Mouse (Mus musculus): ENCODE measurements at regions not wholly inside any gene's neighbourhood (a gene's known extent, or its start where the extent isn't known, plus 50 kb on each side); places are given as distances from the start of the nearest gene placed in this dataset.

GRCm38 (mm10) chr19:20217389-20217788 lies 173.4 kb downstream of the Anxa1 start:
- DNase-seq (ENCODE audit: low spot score) = no peak

DNA sequence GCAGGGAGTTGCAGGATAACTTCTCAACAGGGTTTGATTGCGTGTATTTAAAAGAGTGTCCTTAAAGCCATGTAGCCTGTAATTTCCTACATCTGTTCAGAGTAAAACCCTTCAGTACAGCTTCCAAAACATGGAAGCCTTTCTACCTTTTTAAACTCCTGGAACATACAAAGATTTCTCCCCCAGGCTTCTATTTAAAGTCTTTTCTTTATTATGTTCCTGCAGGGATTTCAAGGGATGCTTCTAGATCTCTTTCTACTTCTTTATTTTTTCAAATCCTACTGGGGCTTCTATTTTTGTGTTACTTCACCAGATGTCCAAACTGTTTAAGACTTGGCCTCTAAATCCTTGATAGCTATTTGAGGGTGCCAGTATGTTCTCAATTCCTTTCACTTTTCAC lies 196.2 kb downstream of the Anxa1 start:
- H3K4me3 ChIP-seq (replicated peaks; ENCODE audit: low read length) = no peak overlapping the region
- no peak for TF ChIP-seq POLR2A (IDR thresholded peaks at IDR 0.05; ENCODE audit: borderline replicate concordance, extremely low read depth, insufficient read depth, insufficient read length)
- 54% methylated on average over 1 of the region's 1 CpGs for WGBS
- H3K36me3 ChIP-seq (ENCODE audit: control insufficient read depth, insufficient read depth, low read length) = no peaks in the 10 kb centered on the region
- H3K9me3 ChIP-seq (ENCODE audit: control insufficient read depth, low read length) = no peaks in the 10 kb centered on the region
- H3K9ac ChIP-seq (ENCODE audit: low read depth, low read length, severe bottlenecking) = no peak overlapping the region
- DNase-seq (ENCODE audit: low spot score) (no peak), ATAC-seq (ENCODE audit: low FRiP score, low read depth) (no peak)
- H3K4me1 ChIP-seq (ENCODE audit: control insufficient read depth, insufficient read depth, low read length) = no peaks in the 10 kb centered on the region
- no peak overlapping the region for H3K27ac ChIP-seq (replicated peaks; ENCODE audit: low read depth, low read length)
- no peaks in the 10 kb centered on the region for H3K27me3 ChIP-seq (ENCODE audit: control insufficient read depth, insufficient read depth, low read length)
- H3K4me2 ChIP-seq (replicated peaks; ENCODE audit: low read depth, low read length, severe bottlenecking) = no peak overlapping the region

More at GRCm38 (mm10) chr19:20217389-20217788, 173.4 kb downstream of the Anxa1 start:
- H3K27ac ChIP-seq (replicated peaks; ENCODE audit: low read depth, low read length) = no peak overlapping the region
- H3K9ac ChIP-seq (ENCODE audit: low read depth, low read length, severe bottlenecking) = no peak overlapping the region
- no peaks in the 10 kb centered on the region for H3K9me3 ChIP-seq (ENCODE audit: control insufficient read depth, low read length)
- H3K4me2 ChIP-seq (replicated peaks; ENCODE audit: low read depth, low read length, severe bottlenecking) = no peak overlapping the region
- no peaks in the 10 kb centered on the region for H3K4me1 ChIP-seq (ENCODE audit: control insufficient read depth, insufficient read depth, low read length)
- no peak overlapping the region for H3K4me3 ChIP-seq (replicated peaks; ENCODE audit: low read length)
- TF ChIP-seq POLR2A (IDR thresholded peaks at IDR 0.05; ENCODE audit: borderline replicate concordance, extremely low read depth, insufficient read depth, insufficient read length) = no peak
- ATAC-seq (ENCODE audit: low FRiP score, low read depth) = no peak
- no peaks in the 10 kb centered on the region for H3K36me3 ChIP-seq (ENCODE audit: control insufficient read depth, insufficient read depth, low read length)
- H3K27me3 ChIP-seq (ENCODE audit: control insufficient read depth, insufficient read depth, low read length) = no peaks in the 10 kb centered on the region

DNA sequence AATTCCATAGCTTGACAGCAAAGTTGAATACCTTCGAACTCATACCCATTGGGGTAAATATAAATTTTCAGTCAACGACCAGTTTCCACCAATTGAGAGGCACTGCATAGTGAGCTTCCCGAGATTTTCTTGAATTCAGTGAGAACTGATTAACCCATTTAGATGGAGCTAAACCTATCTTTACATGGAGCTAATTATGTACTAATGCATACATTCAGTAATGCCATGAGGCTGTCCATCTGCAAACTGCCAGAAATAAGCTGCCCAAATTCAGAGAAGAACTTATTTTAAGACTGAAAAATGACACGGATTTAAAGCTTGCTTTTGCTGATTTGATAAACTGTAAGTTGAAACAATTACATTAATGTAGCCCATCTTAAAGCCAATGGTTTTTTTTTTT lies 208.9 kb downstream of the Anxa1 start:
- Histone ChIP-seq H3K36me3 (ENCODE audit: control insufficient read depth, insufficient read depth, low read length) (no peaks in the 10 kb centered on the region), H3K4me1 (ENCODE audit: control insufficient read depth, insufficient read depth, low read length) (no peaks in the 10 kb centered on the region), H3K9ac (ENCODE audit: low read depth, low read length, severe bottlenecking) (no peak overlapping the region), H3K27me3 (ENCODE audit: control insufficient read depth, insufficient read depth, low read length) (no peaks in the 10 kb centered on the region), H3K4me3 (replicated peaks; ENCODE audit: low read length) (no peak overlapping the region), H3K27ac (replicated peaks; ENCODE audit: low read depth, low read length) (no peak overlapping the region), H3K4me2 (replicated peaks; ENCODE audit: low read depth, low read length, severe bottlenecking) (no peak overlapping the region), H3K9me3 (ENCODE audit: control insufficient read depth, low read length) (no peaks in the 10 kb centered on the region)
- DNase-seq (ENCODE audit: low spot score) (no peak), ATAC-seq (ENCODE audit: low FRiP score, low read depth) (no peak)
- 83% methylated on average over 4 of the region's 4 CpGs for WGBS
- TF ChIP-seq POLR2A (IDR thresholded peaks at IDR 0.05; ENCODE audit: borderline replicate concordance, extremely low read depth, insufficient read depth, insufficient read length) = no peak

GRCm38 (mm10) chr19:20161502-20161901 lies 229.2 kb downstream of the Anxa1 start:
- WGBS = 72% methylated on average over 1 of the region's 1 CpGs
- Histone ChIP-seq H3K9me3 (ENCODE audit: control insufficient read depth, low read length) (no peaks in the 10 kb centered on the region), H3K4me1 (ENCODE audit: control insufficient read depth, insufficient read depth, low read length) (no peaks in the 10 kb centered on the region), H3K27me3 (ENCODE audit: control insufficient read depth, insufficient read depth, low read length) (no peaks in the 10 kb centered on the region), H3K4me2 (replicated peaks; ENCODE audit: low read depth, low read length, severe bottlenecking) (no peak overlapping the region), H3K27ac (replicated peaks; ENCODE audit: low read depth, low read length) (no peak overlapping the region), H3K9ac (ENCODE audit: low read depth, low read length, severe bottlenecking) (no peak overlapping the region), H3K4me3 (replicated peaks; ENCODE audit: low read length) (no peak overlapping the region), H3K36me3 (ENCODE audit: control insufficient read depth, insufficient read depth, low read length) (no peaks in the 10 kb centered on the region)
- TF ChIP-seq POLR2A (IDR thresholded peaks at IDR 0.05; ENCODE audit: borderline replicate concordance, extremely low read depth, insufficient read depth, insufficient read length) = no peak
- ATAC-seq (ENCODE audit: low FRiP score, low read depth) = no peak
- no peak for DNase-seq (ENCODE audit: low spot score)

DNA sequence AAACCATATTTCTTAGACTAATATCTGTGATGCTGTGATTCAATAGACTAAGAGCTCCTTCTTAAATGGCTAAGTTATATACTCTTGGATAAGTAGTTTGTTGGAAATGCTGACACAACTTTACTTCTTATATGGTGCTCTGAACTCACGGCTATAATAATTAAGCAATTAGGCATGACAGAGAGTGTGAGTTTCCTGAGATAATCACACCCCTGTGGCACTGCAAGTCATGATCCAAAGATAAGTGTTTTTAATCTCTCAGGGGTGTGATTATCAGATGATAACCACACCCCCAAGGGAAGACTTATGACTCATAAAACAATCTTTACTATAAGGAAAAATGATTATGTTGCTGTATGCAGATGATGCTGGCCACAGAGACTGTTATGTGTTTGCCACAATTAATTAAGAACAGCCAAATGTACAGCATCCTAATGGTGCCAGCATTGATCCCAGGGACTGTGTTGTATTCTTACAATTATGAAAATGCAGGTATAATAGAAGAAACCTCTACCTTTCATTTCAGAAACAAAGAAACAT lies 234.3 kb downstream of the Anxa1 start:
- DNase-seq (ENCODE audit: low spot score) = no peak
- ATAC-seq (ENCODE audit: low FRiP score, low read depth) = no peak
- WGBS = 63% methylated on average over 1 of the region's 1 CpGs
- no peak for TF ChIP-seq POLR2A (IDR thresholded peaks at IDR 0.05; ENCODE audit: borderline replicate concordance, extremely low read depth, insufficient read depth, insufficient read length)
- Histone ChIP-seq H3K36me3 (ENCODE audit: control insufficient read depth, insufficient read depth, low read length) (no peaks in the 10 kb centered on the region), H3K4me3 (replicated peaks; ENCODE audit: low read length) (no peak overlapping the region), H3K9ac (ENCODE audit: low read depth, low read length, severe bottlenecking) (no peak overlapping the region), H3K4me1 (ENCODE audit: control insufficient read depth, insufficient read depth, low read length) (no peaks in the 10 kb centered on the region), H3K27ac (replicated peaks; ENCODE audit: low read depth, low read length) (no peak overlapping the region), H3K4me2 (replicated peaks; ENCODE audit: low read depth, low read length, severe bottlenecking) (no peak overlapping the region), H3K27me3 (ENCODE audit: control insufficient read depth, insufficient read depth, low read length) (no peaks in the 10 kb centered on the region), H3K9me3 (ENCODE audit: control insufficient read depth, low read length) (no peaks in the 10 kb centered on the region)

DNA sequence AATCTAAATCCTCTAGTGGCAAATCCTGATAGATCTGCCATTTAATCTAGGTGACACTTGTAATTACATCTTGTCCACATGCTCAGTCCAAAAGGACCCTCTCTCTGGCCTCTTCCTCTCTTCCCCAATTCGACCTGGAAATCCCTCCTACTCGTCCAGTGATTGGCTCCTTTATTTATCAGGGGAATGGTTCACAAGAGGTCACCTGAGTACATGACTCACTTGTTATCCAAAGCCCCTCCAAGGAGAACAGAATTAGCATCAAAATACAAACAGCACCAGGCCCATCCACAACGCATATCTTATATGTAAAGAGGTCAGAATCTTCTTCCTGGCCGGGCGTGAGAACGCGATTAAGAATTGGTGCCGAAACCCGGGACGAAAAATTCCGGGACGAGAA lies 251.2 kb downstream of the Anxa1 start:
- no peaks in the 10 kb centered on the region for H3K4me1 ChIP-seq (ENCODE audit: control insufficient read depth, insufficient read depth, low read length)
- no peak for DNase-seq (ENCODE audit: low spot score)
- no peak for TF ChIP-seq POLR2A (IDR thresholded peaks at IDR 0.05; ENCODE audit: borderline replicate concordance, extremely low read depth, insufficient read depth, insufficient read length)
- no peaks in the 10 kb centered on the region for H3K27me3 ChIP-seq (ENCODE audit: control insufficient read depth, insufficient read depth, low read length)
- no peak overlapping the region for H3K4me2 ChIP-seq (replicated peaks; ENCODE audit: low read depth, low read length, severe bottlenecking)
- H3K36me3 ChIP-seq (ENCODE audit: control insufficient read depth, insufficient read depth, low read length) = no peaks in the 10 kb centered on the region
- 92% methylated on average over 12 of the region's 12 CpGs for WGBS
- no peak overlapping the region for H3K4me3 ChIP-seq (replicated peaks; ENCODE audit: low read length)
- no peak for ATAC-seq (ENCODE audit: low FRiP score, low read depth)
- H3K9me3 ChIP-seq (ENCODE audit: control insufficient read depth, low read length) = no peaks in the 10 kb centered on the region
- H3K9ac ChIP-seq (ENCODE audit: low read depth, low read length, severe bottlenecking) = no peak overlapping the region
- no peak overlapping the region for H3K27ac ChIP-seq (replicated peaks; ENCODE audit: low read depth, low read length)
